Comparison of ENCODE assay signal across 18 mouse cellular contexts in the genomic region with DNA sequence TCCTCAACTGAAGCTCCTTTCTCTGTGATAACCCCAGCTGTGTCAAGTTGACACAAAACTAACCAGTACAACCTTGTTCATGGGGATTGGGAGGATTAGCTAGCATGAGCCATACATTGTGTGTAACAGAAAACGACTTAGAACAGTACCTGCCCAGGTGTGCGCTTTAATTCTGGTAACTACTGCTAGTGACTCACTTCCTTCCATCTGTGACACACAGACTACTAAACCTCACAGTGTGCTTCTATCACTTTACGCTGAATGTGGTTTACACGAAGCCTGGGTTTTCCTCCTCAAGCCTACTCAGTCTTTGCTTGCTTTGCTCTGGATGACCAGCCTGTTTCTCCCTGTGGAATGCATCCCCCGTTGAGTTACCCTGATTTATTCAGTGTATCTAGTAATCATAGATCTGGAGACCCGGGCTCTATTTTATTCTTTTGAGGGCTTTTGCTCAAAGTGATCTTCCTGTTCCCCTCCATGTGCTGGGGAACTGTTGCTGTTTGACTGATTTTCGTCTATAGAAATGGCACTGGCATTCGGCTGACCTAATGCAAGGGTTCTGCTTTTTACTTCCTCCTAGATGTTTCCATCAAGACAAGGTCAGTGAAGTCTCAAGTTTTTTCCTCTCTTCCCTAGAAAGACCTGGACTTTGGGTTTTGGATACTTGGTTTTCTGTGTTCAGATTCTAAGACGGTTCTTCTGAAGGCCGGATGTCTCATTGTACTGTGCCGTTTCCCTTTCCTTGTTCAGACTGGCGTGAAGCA. TPM values are rescaled to one million over a fixed set of nuclear protein-coding genes. Genes with fewer than 3 reads are reported as not detected.
A peak's percentile ranks its signal among the peaks of the same experiment; 100 is the strongest.
DNase-seq lines count a peak whose midpoint lies in the region; ATAC-seq and TF ChIP-seq lines count a peak whose summit lies in the region.
"Had no signal": no experiment of that assay in that cellular context is flagged by ENCODE, and none has a peak within 500 bp of the region (broad histone marks: within the 10 kb centered on the region; RNA-seq: fewer than 3 reads in every experiment).

No protein-coding gene starts in this region.

- TF ChIP-seq CTCF in bone marrow macrophage, adult 2 months (IDR thresholded peaks at IDR 0.05; ENCODE audit: low read depth, low read length) = no peak

- no peak overlapping the region for H3K4me3 ChIP-seq in liver, embryonic 15.5 days (replicated peaks)
- H3K4me3 ChIP-seq in liver, embryonic 12.5 days = no peak overlapping the region
- peak overlapping the region; percentile 8; the same call in 1 of the 2 replicates for H3K4me3 ChIP-seq in bone marrow macrophage, adult 2 months (ENCODE audit: insufficient read depth, low read length)
- H3K4me3 ChIP-seq in forebrain, embryonic 11.5 days (ENCODE audit: low read depth, low read length) = no peak overlapping the region
- H3K4me3 ChIP-seq: embryonic facial prominence, embryonic 13.5 days; heart, embryonic 15.5 days; liver, embryonic 13.5 days had no signal

- no peaks in the 10 kb centered on the region for H3K36me3 ChIP-seq in liver, embryonic 15.5 days (replicated peaks)
- no peaks in the 10 kb centered on the region for H3K36me3 ChIP-seq in liver, embryonic 12.5 days
- H3K36me3 ChIP-seq in forebrain, embryonic 11.5 days (ENCODE audit: control insufficient read depth, insufficient read depth, low read length) = no peaks in the 10 kb centered on the region
- H3K36me3 ChIP-seq: embryonic facial prominence, embryonic 13.5 days; heart, embryonic 15.5 days; liver, embryonic 13.5 days had no signal

- no peak overlapping the region for H3K4me2 ChIP-seq in liver, embryonic 15.5 days
- no peak overlapping the region for H3K4me2 ChIP-seq in liver, embryonic 12.5 days
- H3K4me2 ChIP-seq in forebrain, embryonic 11.5 days (ENCODE audit: low read depth, low read length, severe bottlenecking) = no peak overlapping the region
- H3K4me2 ChIP-seq: embryonic facial prominence, embryonic 13.5 days; heart, embryonic 15.5 days; hindbrain, embryonic 14.5 days; liver, embryonic 13.5 days had no signal

- no peak overlapping the region for H3K9ac ChIP-seq in liver, embryonic 15.5 days
- H3K9ac ChIP-seq in liver, embryonic 12.5 days = no peak overlapping the region
- H3K9ac ChIP-seq in forebrain, embryonic 11.5 days (ENCODE audit: low read length) = no peak overlapping the region
- H3K9ac ChIP-seq: embryonic facial prominence, embryonic 13.5 days; heart, embryonic 15.5 days; hindbrain, embryonic 14.5 days; liver, embryonic 13.5 days had no signal

- WGBS in liver, embryonic 15.5 days (ENCODE audit: insufficient replicate concordance) = 47% methylated on average over 12 of the region's 12 CpGs
- 60% methylated on average over 12 of the region's 12 CpGs for WGBS in liver, embryonic 12.5 days (ENCODE audit: insufficient replicate concordance)
- WGBS in forebrain, embryonic 11.5 days = 88% methylated on average over 12 of the region's 12 CpGs

- no peak for ATAC-seq in liver, embryonic 15.5 days (ENCODE audit: insufficient read depth)
- no peak for ATAC-seq in liver, embryonic 12.5 days
- peak; percentile 67 for ATAC-seq in monocyte, adult 5-6 weeks (replicated peaks; ENCODE audit: insufficient number of reproducible peaks, low FRiP score, low TSS enrichment, poor library complexity, severe bottlenecking)
- ATAC-seq in forebrain, embryonic 11.5 days (replicated peaks; ENCODE audit: low FRiP score) = no peak
- ATAC-seq: midbrain, embryonic 16.5 days had no signal

- no peaks in the 10 kb centered on the region for H3K27me3 ChIP-seq in liver, embryonic 15.5 days
- H3K27me3 ChIP-seq in liver, embryonic 12.5 days (replicated peaks) = no peaks in the 10 kb centered on the region
- H3K27me3 ChIP-seq in forebrain, embryonic 11.5 days (ENCODE audit: control insufficient read depth, insufficient read depth, low read length) = no peaks in the 10 kb centered on the region
- H3K27me3 ChIP-seq: embryonic facial prominence, embryonic 13.5 days; heart, embryonic 15.5 days; liver, embryonic 13.5 days had no signal

- peak; percentile 37 for DNase-seq in CD4-positive, CD25-positive, alpha-beta regulatory T cell, adult 2 months (ENCODE audit: low read depth, low spot score)
- DNase-seq in forebrain, embryonic 11.5 days (ENCODE audit: low spot score) = no peak
- no peak for DNase-seq in ovary, postnatal 36 days (ENCODE audit: low spot score)
- no peak for DNase-seq in heart, postnatal 36 days
- DNase-seq: adrenal gland, postnatal 25 days; cerebellum, postnatal 36 days; kidney, adult 11 months; kidney, postnatal 10 days; liver, embryonic 13.5 days; right cerebral cortex, adult 18-20 months had no signal

- TF ChIP-seq POLR2A in bone marrow macrophage, adult 2 months (IDR thresholded peaks at IDR 0.05; ENCODE audit: borderline replicate concordance, low read depth, low read length) = no peak

- intact Hi-C loops in heart, postnatal 36 days (cut with DNase I) = no loop called here

- H3K4me1 ChIP-seq in liver, embryonic 15.5 days (replicated peaks) = peaks cover 37% of the 10 kb centered on the region
- H3K4me1 ChIP-seq in liver, embryonic 12.5 days = peaks cover 44% of the 10 kb centered on the region
- peaks cover 62% of the 10 kb centered on the region for H3K4me1 ChIP-seq in bone marrow macrophage, adult 2 months (ENCODE audit: control insufficient read depth, insufficient read depth, low read length)
- H3K4me1 ChIP-seq in forebrain, embryonic 11.5 days (replicated peaks; ENCODE audit: control insufficient read depth, insufficient read depth, low read length) = no peaks in the 10 kb centered on the region

- H3K27ac ChIP-seq in liver, embryonic 15.5 days (replicated peaks) = 0 out of 2 replicates have a peak overlapping the region, but pooled peaks have one; percentile 33
- no peak overlapping the region for H3K27ac ChIP-seq in liver, embryonic 12.5 days
- H3K27ac ChIP-seq in bone marrow macrophage, adult 2 months (ENCODE audit: insufficient read depth, low read depth, low read length) = peak overlapping the region; percentile 85
- H3K27ac ChIP-seq in forebrain, embryonic 11.5 days (ENCODE audit: low read depth, low read length) = no peak overlapping the region
- H3K27ac ChIP-seq: embryonic facial prominence, embryonic 13.5 days; heart, embryonic 15.5 days; hindbrain, embryonic 14.5 days; liver, embryonic 13.5 days had no signal

- H3K9me3 ChIP-seq in liver, embryonic 15.5 days (replicated peaks) = no peaks in the 10 kb centered on the region
- no peaks in the 10 kb centered on the region for H3K9me3 ChIP-seq in liver, embryonic 12.5 days (replicated peaks)
- H3K9me3 ChIP-seq in forebrain, embryonic 11.5 days (ENCODE audit: control insufficient read depth, low read length) = no peaks in the 10 kb centered on the region
- H3K9me3 ChIP-seq: embryonic facial prominence, embryonic 13.5 days; heart, embryonic 15.5 days; liver, embryonic 13.5 days had no signal

RNA-seq across cellular contexts. Expression of a gene that starts 40.2 kb away (rescaled TPM):
- 30.9 and 33.3 TPM in 2 replicates for polyA plus RNA-seq in liver, embryonic 15.5 days (2015; fragmentation: Nextera tagmentation; extraction: Ambion mirVana)
- polyA plus RNA-seq in liver, embryonic 12.5 days (2016; fragmentation: Nextera tagmentation; extraction: Ambion mirVana) = 46.9 and 48.9 TPM in 2 replicates
- 252 and 272 TPM in 2 replicates for polyA plus RNA-seq in bone marrow macrophage, adult 2 months (2012; ENCODE audit: insufficient read depth, insufficient read length, missing spikeins)
- total RNA-seq in monocyte, adult 5-6 weeks (2017) = 167 to 305 TPM (median 212 TPM) in 3 replicates
- 81.8 and 83.3 TPM in 2 replicates for polyA plus RNA-seq in forebrain, embryonic 11.5 days (2014; fragmentation: Nextera tagmentation; extraction: Ambion mirVana)
- total RNA-seq in heart, postnatal 36 days (2021) = 10 to 100 TPM; 69.0 to 69.9 TPM

Comparison
In these comparisons a context has a peak if more than half of its experiments do, and no peak if none do; other contexts are left out.
1. H3K27ac ChIP-seq: peak in liver, embryonic 15.5 days (single experiment) and bone marrow macrophage, adult 2 months (single experiment); none in liver, embryonic 12.5 days (single experiment) and forebrain, embryonic 11.5 days (single experiment).